Mouse (Mus musculus): ENCODE results near the gene Tpte. TPM values are rescaled to one million over a fixed set of nuclear protein-coding genes. Genes with fewer than 3 reads are reported as not detected.

Gene Tpte
- 0.06 TPM in 1 of 2 replicates, not detected in the other for polyA plus RNA-seq (2012; rRNA removed; ENCODE audit: low replicate concordance)

GRCm38 (mm10) chr8:22282999-22283491, at the start of gene Tpte:
Tpte (plus strand) TSS chr8:22283441.

GRCm38 (mm10) chr8:22398142-22398951, 115.1 kb downstream of the Tpte start, which contains the start of gene Slc25a15:
Slc25a15 (minus strand) TSS chr8:22398597.

DNA sequence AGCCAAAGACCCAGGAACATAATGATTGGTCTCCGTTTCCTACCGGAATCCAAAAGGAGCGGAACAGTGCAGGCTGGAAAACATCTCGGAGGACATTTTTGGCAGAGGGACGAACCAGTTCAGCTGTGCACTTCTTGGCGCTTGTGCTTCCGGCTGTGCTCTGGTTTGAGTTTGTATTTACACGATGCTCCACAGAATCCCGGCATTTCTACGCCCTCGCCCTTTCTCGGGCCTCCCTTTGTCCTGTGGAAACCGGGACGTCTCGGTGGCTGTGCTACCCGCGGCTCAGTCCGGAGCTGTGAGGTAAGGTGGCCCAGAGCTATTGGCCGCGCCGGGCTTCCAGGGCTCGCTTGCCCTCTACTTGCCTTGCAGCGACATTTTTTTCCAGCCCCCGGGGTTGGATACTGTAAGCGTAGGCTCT, 128.1 kb downstream of the Tpte start, which contains the start of gene Mrps31:
Gene Mrps31 (plus strand): TSS at position 80 of the 421 bp plus-strand sequence.

Other genes starting within 250 kb of the Tpte start
- 0.09 and 0.10 TPM in 2 replicates for gene Atp7b, start 223.1 kb upstream of the Tpte start, polyA plus RNA-seq (2012; rRNA removed; ENCODE audit: low replicate concordance)
- gene Alg11, start 222.7 kb upstream of the Tpte start, polyA plus RNA-seq (2012; rRNA removed; ENCODE audit: low replicate concordance) = 2.2 and 7.4 TPM in 2 replicates
- gene Nek5, start 158.4 kb upstream of the Tpte start, polyA plus RNA-seq (2012; rRNA removed; ENCODE audit: low replicate concordance) = 0.05 and 0.22 TPM in 2 replicates
- gene Nek3, start 117.0 kb upstream of the Tpte start, polyA plus RNA-seq (2012; rRNA removed; ENCODE audit: low replicate concordance) = 0.56 and 1.0 TPM in 2 replicates
- gene Ckap2, start 97.6 kb upstream of the Tpte start, polyA plus RNA-seq (2012; rRNA removed; ENCODE audit: low replicate concordance) = 0.46 and 0.57 TPM in 2 replicates
- gene Vps36, start 90.6 kb upstream of the Tpte start, polyA plus RNA-seq (2012; rRNA removed; ENCODE audit: low replicate concordance) = 6.2 and 13.8 TPM in 2 replicates
- 5.5 and 7.2 TPM in 2 replicates for gene Thsd1, start 56.1 kb upstream of the Tpte start, polyA plus RNA-seq (2012; rRNA removed; ENCODE audit: low replicate concordance)
- 3.7 and 4.6 TPM in 2 replicates for gene Slc25a15, start 115.2 kb downstream of the Tpte start, polyA plus RNA-seq (2012; rRNA removed; ENCODE audit: low replicate concordance)
- 2.8 and 5.5 TPM in 2 replicates for gene Mrps31, start 127.9 kb downstream of the Tpte start, polyA plus RNA-seq (2012; rRNA removed; ENCODE audit: low replicate concordance)